ENCODE assay signal across 31 mouse cellular contexts in the genomic region with DNA sequence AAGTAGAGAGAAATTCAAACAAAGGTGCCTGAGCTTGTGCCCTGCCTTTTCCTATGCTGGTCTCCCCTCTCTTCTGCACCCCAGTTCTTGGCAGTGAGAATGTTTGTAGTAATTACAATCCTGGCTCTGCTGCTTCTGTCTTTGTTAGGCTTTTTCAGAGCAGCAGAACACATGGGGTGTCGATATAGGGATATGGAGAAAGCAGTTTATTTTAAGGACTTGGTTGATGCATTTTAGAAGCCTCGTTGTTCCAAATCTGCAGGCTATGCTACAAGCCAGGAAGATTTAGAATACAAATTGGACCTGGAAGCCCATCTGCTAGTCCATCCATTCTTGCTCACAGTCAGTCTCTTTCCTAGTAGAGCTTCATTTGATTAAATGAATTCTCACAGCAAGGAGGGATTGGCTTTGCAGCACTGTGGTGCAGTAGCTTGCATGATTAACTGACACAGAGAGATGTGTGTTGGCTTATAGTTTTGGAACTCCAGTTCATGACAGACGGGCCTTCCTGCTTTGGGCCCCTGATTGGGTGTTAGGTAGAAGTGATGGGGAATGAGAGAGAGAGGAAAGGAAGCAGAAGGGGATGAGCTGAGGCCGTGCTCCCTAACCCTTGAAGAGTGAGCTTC. TPM values are rescaled to one million over a fixed set of nuclear protein-coding genes. Genes with fewer than 3 reads are reported as not detected.
DNase-seq lines count a peak whose midpoint lies in the region; ATAC-seq and TF ChIP-seq lines count a peak whose summit lies in the region.
"Had no signal": no experiment of that assay in that cellular context is flagged by ENCODE, and none has a peak within 500 bp of the region (broad histone marks: within the 10 kb centered on the region; RNA-seq: fewer than 3 reads in every experiment).

No protein-coding gene starts in this region.

- no peak overlapping the region for H3K9ac ChIP-seq in forebrain, embryonic 15.5 days (replicated peaks)
- no peak overlapping the region for H3K9ac ChIP-seq in forebrain, embryonic 11.5 days (ENCODE audit: low read length)
- 0 out of 2 replicates have a peak overlapping the region, but pooled peaks have one; percentile 2 for H3K9ac ChIP-seq in stomach, postnatal 0 days (ENCODE audit: low read length)
- H3K9ac ChIP-seq: heart, embryonic 15.5 days; hindbrain, embryonic 12.5 days; intestine, embryonic 15.5 days; limb, embryonic 15.5 days; liver, embryonic 15.5 days; lung, embryonic 14.5 days; stomach, embryonic 15.5 days had no signal

- peak overlapping the region; percentile 38 for H3K27ac ChIP-seq in forebrain, embryonic 15.5 days (replicated peaks)
- no peak overlapping the region for H3K27ac ChIP-seq in forebrain, embryonic 11.5 days (ENCODE audit: low read depth, low read length)
- 0 out of 2 replicates have a peak overlapping the region, but pooled peaks have one; percentile 13 for H3K27ac ChIP-seq in left cerebral cortex, adult 2 months
- 0 out of 2 replicates have a peak overlapping the region, but pooled peaks have one; percentile 9 for H3K27ac ChIP-seq in stomach, postnatal 0 days (replicated peaks)
- H3K27ac ChIP-seq: heart, embryonic 10.5 days; heart, embryonic 15.5 days; hindbrain, embryonic 12.5 days; hindbrain, postnatal 0 days; intestine, embryonic 15.5 days; limb, embryonic 10.5 days; limb, embryonic 15.5 days; liver, embryonic 15.5 days; stomach, embryonic 15.5 days had no signal

- no peak for TF ChIP-seq EP300 in stomach, postnatal 0 days (optimal IDR thresholded peaks at IDR 0.05)

- 73% methylated on average over 4 of the region's 4 CpGs for WGBS in forebrain, embryonic 15.5 days
- 94% methylated on average over 4 of the region's 4 CpGs for WGBS in forebrain, embryonic 11.5 days
- WGBS in stomach, postnatal 0 days, result 72% methylated on average over 4 of the region's 4 CpGs

- intact Hi-C loops in left cerebral cortex, adult 2 months (cut with DNase I), result loop anchor here (5.0 kb wide), 1 partner anchor 42 kb away; the partner anchor contains the start of gene Cdk8
- intact Hi-C loops in left cerebral cortex, postnatal 36 days (cut with DNase I), result no loop called here

- H3K36me3 ChIP-seq in forebrain, embryonic 15.5 days, result peaks cover 11% of the 10 kb centered on the region
- no peaks in the 10 kb centered on the region for H3K36me3 ChIP-seq in forebrain, embryonic 11.5 days (ENCODE audit: control insufficient read depth, insufficient read depth, low read length)
- 0 out of 2 replicates have a peak, but pooled peaks cover 2% of the 10 kb centered on the region for H3K36me3 ChIP-seq in stomach, postnatal 0 days (ENCODE audit: control insufficient read depth, insufficient read depth, low read length)

- no peaks in the 10 kb centered on the region for H3K27me3 ChIP-seq in forebrain, embryonic 15.5 days
- no peaks in the 10 kb centered on the region for H3K27me3 ChIP-seq in forebrain, embryonic 11.5 days (ENCODE audit: control insufficient read depth, insufficient read depth, low read length)
- H3K27me3 ChIP-seq in stomach, postnatal 0 days (ENCODE audit: control insufficient read depth, insufficient read depth, low read length), result no peaks in the 10 kb centered on the region
- H3K27me3 ChIP-seq: heart, embryonic 15.5 days; hindbrain, embryonic 12.5 days; intestine, embryonic 15.5 days; limb, embryonic 15.5 days; liver, embryonic 15.5 days; stomach, embryonic 15.5 days had no signal

- DNase-seq in forebrain, embryonic 11.5 days (ENCODE audit: low spot score), result no peak
- peak; percentile 21 for DNase-seq in layer of hippocampus, adult 11-12 months (ENCODE audit: low spot score)
- no peak for DNase-seq in layer of hippocampus, postnatal 36 days
- DNase-seq in left cerebral cortex, adult 2 months (ENCODE audit: extremely low spot score in 1 of 2, low spot score in 2 of 2), result no peak
- no peak for DNase-seq in left cerebral cortex, postnatal 36 days (ENCODE audit: low spot score in 2 of 2)
- no peak for DNase-seq in stomach, postnatal 0 days (ENCODE audit: low spot score)
- no peak for DNase-seq in adipocyte (ENCODE audit: low spot score)
- DNase-seq: adrenal gland, postnatal 25 days; cerebellum, adult 8-10 months; cerebellum, postnatal 36 days; gastrocnemius, postnatal 14 days; kidney, adult 2 months; kidney, postnatal 4 days; lung, embryonic 14.5 days; lung, postnatal 14 days; midbrain, embryonic 14.5 days; retina, postnatal 1 day; right cerebral cortex, postnatal 25 days; thymus, adult 18-20 months; thymus, postnatal 36 days had no signal

- no peak overlapping the region for H3K4me3 ChIP-seq in forebrain, embryonic 15.5 days
- H3K4me3 ChIP-seq in forebrain, embryonic 11.5 days (ENCODE audit: low read depth, low read length), result no peak overlapping the region
- H3K4me3 ChIP-seq in left cerebral cortex, adult 2 months, result no peak overlapping the region
- H3K4me3 ChIP-seq in stomach, postnatal 0 days (ENCODE audit: low read depth, low read length), result no peak overlapping the region
- H3K4me3 ChIP-seq: heart, embryonic 10.5 days; heart, embryonic 15.5 days; hindbrain, embryonic 12.5 days; intestine, embryonic 15.5 days; limb, embryonic 10.5 days; limb, embryonic 15.5 days; liver, embryonic 15.5 days; stomach, embryonic 15.5 days had no signal

- ATAC-seq in forebrain, embryonic 15.5 days (replicated peaks), result no peak
- no peak for ATAC-seq in forebrain, embryonic 11.5 days (replicated peaks; ENCODE audit: low FRiP score)
- ATAC-seq in stomach, postnatal 0 days (ENCODE audit: low FRiP score, low TSS enrichment), result no peak
- ATAC-seq: hindbrain, postnatal 0 days; intestine, embryonic 15.5 days had no signal

- no peak for TF ChIP-seq CTCF in left cerebral cortex, adult 2 months (IDR thresholded peaks at IDR 0.05)
- no peak for TF ChIP-seq CTCF in stomach, postnatal 0 days (IDR thresholded peaks at IDR 0.05; ENCODE audit: low read depth)

- no peaks in the 10 kb centered on the region for H3K9me3 ChIP-seq in forebrain, embryonic 15.5 days
- H3K9me3 ChIP-seq in forebrain, embryonic 11.5 days (ENCODE audit: control insufficient read depth, low read length), result no peaks in the 10 kb centered on the region
- H3K9me3 ChIP-seq in stomach, postnatal 0 days (ENCODE audit: control insufficient read depth, low read length), result no peaks in the 10 kb centered on the region
- H3K9me3 ChIP-seq: G1E; heart, embryonic 10.5 days; heart, embryonic 15.5 days; hindbrain, embryonic 12.5 days; intestine, embryonic 15.5 days; limb, embryonic 10.5 days; limb, embryonic 15.5 days; liver, embryonic 15.5 days; stomach, embryonic 15.5 days had no signal

- peaks cover 7% of the 10 kb centered on the region; the same call in 1 of the 2 replicates for H3K4me1 ChIP-seq in forebrain, embryonic 15.5 days
- no peaks in the 10 kb centered on the region for H3K4me1 ChIP-seq in forebrain, embryonic 11.5 days (replicated peaks; ENCODE audit: control insufficient read depth, insufficient read depth, low read length)
- no peaks in the 10 kb centered on the region for H3K4me1 ChIP-seq in stomach, postnatal 0 days (replicated peaks; ENCODE audit: control insufficient read depth, insufficient read depth)
- H3K4me1 ChIP-seq: heart, embryonic 10.5 days; heart, embryonic 15.5 days; hindbrain, embryonic 12.5 days; intestine, embryonic 15.5 days; limb, embryonic 10.5 days; limb, embryonic 15.5 days; stomach, embryonic 15.5 days had no signal

- no peak overlapping the region for H3K4me2 ChIP-seq in forebrain, embryonic 15.5 days (replicated peaks)
- no peak overlapping the region for H3K4me2 ChIP-seq in forebrain, embryonic 11.5 days (ENCODE audit: low read depth, low read length, severe bottlenecking)
- H3K4me2 ChIP-seq in stomach, postnatal 0 days (replicated peaks; ENCODE audit: low read depth), result no peak overlapping the region
- H3K4me2 ChIP-seq: heart, embryonic 15.5 days; hindbrain, embryonic 12.5 days; intestine, embryonic 15.5 days; limb, embryonic 15.5 days; liver, embryonic 15.5 days; lung, embryonic 14.5 days; stomach, embryonic 15.5 days had no signal

RNA-seq across cellular contexts. Expression of gene Cdk8, which starts 43.5 kb away (rescaled TPM):
- polyA plus RNA-seq in forebrain, embryonic 15.5 days (2015; fragmentation: Nextera tagmentation; extraction: Ambion mirVana), result 18.5 and 18.6 TPM in 2 replicates
- 41.5 and 43.5 TPM in 2 replicates for polyA plus RNA-seq in forebrain, embryonic 11.5 days (2014; fragmentation: Nextera tagmentation; extraction: Ambion mirVana)
- total RNA-seq in layer of hippocampus, postnatal 36 days (2021), result 10 to 100 TPM; 42.7 to 50.6 TPM
- 10 to 100 TPM; 42.6 to 44.0 TPM for total RNA-seq in left cerebral cortex, adult 2 months (2021)
- 10 to 100 TPM; 37.5 to 43.2 TPM for total RNA-seq in left cerebral cortex, postnatal 36 days (2021)
- polyA plus RNA-seq in stomach, postnatal 0 days (2015; fragmentation: Nextera tagmentation; extraction: Ambion mirVana), result 12.2 and 12.6 TPM in 2 replicates

RNA-seq across cellular contexts. Expression of gene Rnf6, which starts 53.2 kb away (rescaled TPM):
- 28.3 TPM in 2 replicates for polyA plus RNA-seq in forebrain, embryonic 15.5 days (2015; fragmentation: Nextera tagmentation; extraction: Ambion mirVana)
- polyA plus RNA-seq in forebrain, embryonic 11.5 days (2014; fragmentation: Nextera tagmentation; extraction: Ambion mirVana), result 22.7 and 25.0 TPM in 2 replicates
- total RNA-seq in layer of hippocampus, postnatal 36 days (2021), result 10 to 100 TPM; 70.8 to 71.5 TPM
- 10 to 100 TPM; 76.0 to 80.1 TPM for total RNA-seq in left cerebral cortex, adult 2 months (2021)
- 10 to 100 TPM; 67.1 to 75.2 TPM for total RNA-seq in left cerebral cortex, postnatal 36 days (2021)
- polyA plus RNA-seq in stomach, postnatal 0 days (2015; fragmentation: Nextera tagmentation; extraction: Ambion mirVana), result 35.9 and 38.3 TPM in 2 replicates
